Comparison of ENCODE assay signal across 8 mouse cellular contexts in the genomic region with DNA sequence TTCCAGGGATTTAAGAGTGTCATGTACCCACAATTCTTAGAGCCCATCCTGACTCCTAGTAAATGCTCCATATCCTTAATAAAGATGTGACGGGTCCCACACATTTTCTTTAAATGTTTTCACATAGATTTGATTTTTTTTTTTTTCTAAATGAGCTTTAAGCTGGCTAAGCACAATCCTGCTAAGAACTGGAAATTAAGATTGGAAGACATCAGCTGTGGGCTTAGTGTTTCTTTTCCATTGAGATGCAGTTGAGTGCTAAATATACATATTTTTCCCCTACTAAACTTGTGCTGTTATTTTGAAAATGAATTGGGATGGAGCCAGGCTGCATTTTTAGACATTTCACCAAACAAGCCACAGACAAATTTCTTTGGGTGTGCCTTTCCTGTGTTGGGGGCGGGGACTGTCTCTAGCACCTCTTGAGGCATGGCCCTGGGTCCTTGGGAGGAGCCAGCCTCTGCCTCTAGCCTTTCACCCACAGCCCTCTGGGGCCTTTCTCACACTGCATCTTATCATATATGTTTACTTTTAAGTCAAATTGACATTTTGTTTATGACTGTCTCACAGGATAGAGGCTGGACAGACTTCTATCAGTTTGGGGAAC. TPM values are rescaled to one million over a fixed set of nuclear protein-coding genes. Genes with fewer than 3 reads are reported as not detected.
DNase-seq lines count a peak whose midpoint lies in the region; ATAC-seq and TF ChIP-seq lines count a peak whose summit lies in the region.

No protein-coding gene starts in this region.

- no peak for DNase-seq in forebrain, embryonic 10.5 days (ENCODE audit: extremely low spot score, low spot score)
- DNase-seq in forebrain, embryonic 14.5 days (ENCODE audit: low spot score): no peak
- peak; percentile 27 for DNase-seq in T-cell, adult 2 months (ENCODE audit: low spot score)
- peak; percentile 73 for DNase-seq in induced T-regulatory cell, adult 2 months (ENCODE audit: low read depth)
- DNase-seq in liver, postnatal 0 days: peak; percentile 48
- peak; percentile 54 for DNase-seq in thymus, postnatal 25 days
- DNase-seq in left cerebral cortex, adult 18-20 months (ENCODE audit: low spot score in 2 of 2): no peak
- no peak for DNase-seq in layer of hippocampus, adult 11-12 months (ENCODE audit: low spot score)

- ATAC-seq in forebrain, embryonic 14.5 days: no peak
- peak; percentile 49; the same call in 1 of the 2 replicates for ATAC-seq in liver, postnatal 0 days

- peaks cover 82% of the 10 kb centered on the region for H3K4me1 ChIP-seq in forebrain, embryonic 10.5 days
- peaks cover 35% of the 10 kb centered on the region for H3K4me1 ChIP-seq in forebrain, embryonic 14.5 days (ENCODE audit: control insufficient read depth, insufficient read depth, low read length)
- peaks cover 28% of the 10 kb centered on the region for H3K4me1 ChIP-seq in liver, postnatal 0 days (ENCODE audit: insufficient read depth)

- TF ChIP-seq CTCF in liver, postnatal 0 days (IDR thresholded peaks at IDR 0.05; ENCODE audit: low read depth): no peak

- no peak for TF ChIP-seq EP300 in liver, postnatal 0 days (IDR thresholded peaks at IDR 0.05; ENCODE audit: low read depth)

- no peak overlapping the region for H3K4me2 ChIP-seq in forebrain, embryonic 14.5 days (ENCODE audit: low read length)
- H3K4me2 ChIP-seq in liver, postnatal 0 days (ENCODE audit: low read depth, low read length): no peak overlapping the region

- H3K27me3 ChIP-seq in forebrain, embryonic 10.5 days (ENCODE audit: poor library complexity, severe bottlenecking): no peaks in the 10 kb centered on the region
- no peaks in the 10 kb centered on the region for H3K27me3 ChIP-seq in forebrain, embryonic 14.5 days (replicated peaks; ENCODE audit: control insufficient read depth, insufficient read depth, low read length)
- H3K27me3 ChIP-seq in liver, postnatal 0 days (ENCODE audit: insufficient read depth, low read length): no peaks in the 10 kb centered on the region

- H3K36me3 ChIP-seq in forebrain, embryonic 10.5 days (replicated peaks): 0 out of 2 replicates have a peak, but pooled peaks cover 3% of the 10 kb centered on the region
- no peaks in the 10 kb centered on the region for H3K36me3 ChIP-seq in forebrain, embryonic 14.5 days (ENCODE audit: control insufficient read depth, insufficient read depth, low read length)
- no peaks in the 10 kb centered on the region for H3K36me3 ChIP-seq in liver, postnatal 0 days (replicated peaks; ENCODE audit: insufficient read depth, low read length)

- WGBS in forebrain, embryonic 10.5 days: 80% methylated on average over 2 of the region's 2 CpGs
- WGBS in forebrain, embryonic 14.5 days: 91% methylated on average over 2 of the region's 2 CpGs
- WGBS in liver, postnatal 0 days (ENCODE audit: insufficient replicate concordance): 58% methylated on average over 2 of the region's 2 CpGs

- no peak overlapping the region for H3K4me3 ChIP-seq in forebrain, embryonic 10.5 days
- no peak overlapping the region for H3K4me3 ChIP-seq in forebrain, embryonic 14.5 days (ENCODE audit: low read depth, low read length)
- no peak overlapping the region for H3K4me3 ChIP-seq in liver, postnatal 0 days (ENCODE audit: low read depth, low read length)

- peak overlapping the region; percentile 92 for H3K27ac ChIP-seq in forebrain, embryonic 10.5 days
- H3K27ac ChIP-seq in forebrain, embryonic 14.5 days (ENCODE audit: low read depth, low read length): no peak overlapping the region
- no peak overlapping the region for H3K27ac ChIP-seq in liver, postnatal 0 days (ENCODE audit: low read depth)

- H3K9me3 ChIP-seq in forebrain, embryonic 10.5 days: no peaks in the 10 kb centered on the region
- no peaks in the 10 kb centered on the region for H3K9me3 ChIP-seq in forebrain, embryonic 14.5 days (replicated peaks; ENCODE audit: control insufficient read depth, low read length)
- H3K9me3 ChIP-seq in liver, postnatal 0 days (ENCODE audit: low read length): no peaks in the 10 kb centered on the region

- no peak overlapping the region for H3K9ac ChIP-seq in forebrain, embryonic 14.5 days (ENCODE audit: low read length)
- no peak overlapping the region for H3K9ac ChIP-seq in liver, postnatal 0 days (replicated peaks)

RNA-seq across cellular contexts. Expression of a gene that starts 36.6 kb away (rescaled TPM):
- polyA plus RNA-seq in forebrain, embryonic 10.5 days (2016; fragmentation: Nextera tagmentation; extraction: Ambion mirVana): 107 TPM in 2 replicates
- 52.4 and 61.5 TPM in 2 replicates for polyA plus RNA-seq in forebrain, embryonic 14.5 days (2014; fragmentation: Nextera tagmentation; extraction: Ambion mirVana)
- 12.4 and 13.7 TPM in 2 replicates for polyA plus RNA-seq in liver, postnatal 0 days (2015; fragmentation: Nextera tagmentation; extraction: Ambion mirVana)
- total RNA-seq in left cerebral cortex, adult 18-20 months (2021): 10 to 100 TPM; 26.6 to 28.8 TPM

Comparison
In these comparisons a context has a peak if more than half of its experiments do, and no peak if none do; other contexts are left out.
1. DNase-seq: peak in T-cell, adult 2 months (single experiment), induced T-regulatory cell, adult 2 months (single experiment), liver, postnatal 0 days (single experiment) and thymus, postnatal 25 days (single experiment); none in forebrain, embryonic 10.5 days (single experiment), forebrain, embryonic 14.5 days (single experiment), left cerebral cortex, adult 18-20 months (0 of 2) and layer of hippocampus, adult 11-12 months (single experiment).